Mouse (Mus musculus): ENCODE measurements around the gene Gm3409.
"Not testable (repeated sequence)": the region's sequence is repeated elsewhere in the genome, so short reads cannot be mapped to it uniquely, and the experiment has no call there.

DNA sequence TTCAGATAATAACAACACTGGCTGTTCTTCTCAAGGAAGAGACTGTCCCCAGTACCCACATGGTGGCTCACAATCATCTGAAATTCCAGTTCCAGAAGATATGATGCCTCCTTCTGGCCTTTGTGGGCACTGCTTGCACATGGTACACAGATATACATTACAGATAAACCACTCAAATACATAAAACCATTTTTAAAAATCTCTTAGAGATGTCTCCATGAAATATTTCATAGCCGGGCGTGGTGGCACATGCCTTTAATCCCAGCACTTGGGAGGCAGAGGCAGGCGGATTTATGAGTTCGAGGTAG lies 35.2 kb downstream of the Gm3409 start:
- not testable (repeated sequence) for TF ChIP-seq EP300, CTCF (IDR thresholded peaks at IDR 0.05; ENCODE audit: low read depth)
